Mouse (Mus musculus) adipocyte (in vitro differentiated cells): Measurements from ENCODE around the gene Kcnh7.

Source experiments
- DNase-seq: peaks from one replicate; pipeline ENCODE4 v3.0.0-alpha.2; 2016; ENCODE audit warnings: low spot score

The Kcnh7 gene

GRCm38 (mm10) chr2:62935273-62935874, 248.7 kb downstream of the Kcnh7 start:
- DNase-seq: no peak

- DNase-seq: no peak
These were observed 255.6 kb downstream of the Kcnh7 start for GRCm38 (mm10) chr2:62928494-62928893.

GRCm38 (mm10) chr2:62928065-62928464, 256.0 kb downstream of the Kcnh7 start:
- DNase-seq: no peak

GRCm38 (mm10) chr2:62923803-62924202, 260.3 kb downstream of the Kcnh7 start:
- no peak for DNase-seq

- no peak for DNase-seq
These were observed 276.4 kb downstream of the Kcnh7 start for GRCm38 (mm10) chr2:62907688-62908087.

DNA sequence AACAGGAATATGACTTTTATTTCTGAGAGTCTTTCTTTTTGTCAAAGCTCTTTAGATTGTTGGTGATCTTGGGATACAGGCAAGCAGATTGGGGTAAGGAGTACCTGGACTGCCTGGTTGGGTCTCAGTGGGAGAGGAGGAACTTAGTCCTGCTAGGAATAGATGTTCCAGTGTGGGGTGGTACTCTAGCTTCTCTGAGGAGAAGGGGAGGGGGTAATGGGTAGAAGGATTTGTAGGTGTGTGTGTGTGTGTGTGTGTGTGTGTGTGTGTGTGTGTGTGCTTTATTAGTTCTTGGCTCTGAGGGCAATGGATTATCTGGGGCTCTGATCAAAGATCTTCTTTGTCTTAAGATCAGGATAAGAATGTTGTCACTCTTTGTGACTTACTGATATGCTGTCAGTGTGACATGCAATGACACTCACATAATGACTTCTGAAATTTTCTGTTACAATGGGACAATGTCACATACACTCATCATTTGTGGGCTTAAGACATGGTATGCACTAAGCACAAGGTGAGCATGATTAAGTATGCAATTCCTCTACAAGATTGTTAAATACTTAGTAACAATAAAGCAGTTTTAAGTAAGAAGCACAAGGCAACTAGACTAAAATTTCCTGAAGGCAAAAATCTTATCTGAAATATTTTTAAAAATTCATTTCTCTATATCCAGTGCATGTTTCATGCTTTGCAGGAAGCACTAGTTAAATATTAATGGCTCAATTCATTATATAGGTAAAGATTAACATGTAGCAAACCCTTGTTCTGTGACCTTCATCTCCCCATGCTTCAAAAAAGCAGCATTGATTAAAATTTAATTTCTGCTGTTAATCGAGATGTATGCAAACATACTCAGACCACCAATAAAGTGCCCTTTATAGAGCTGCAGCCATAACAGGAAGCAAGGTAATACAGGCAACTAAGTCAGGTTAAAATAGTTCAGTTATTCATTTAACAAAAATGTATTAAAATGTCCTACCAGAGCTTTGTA, 281.4 kb downstream of the Kcnh7 start:
- DNase-seq: no peak

- no peak for DNase-seq
These were observed 305.3 kb downstream of the Kcnh7 start for GRCm38 (mm10) chr2:62878763-62879162.

DNA sequence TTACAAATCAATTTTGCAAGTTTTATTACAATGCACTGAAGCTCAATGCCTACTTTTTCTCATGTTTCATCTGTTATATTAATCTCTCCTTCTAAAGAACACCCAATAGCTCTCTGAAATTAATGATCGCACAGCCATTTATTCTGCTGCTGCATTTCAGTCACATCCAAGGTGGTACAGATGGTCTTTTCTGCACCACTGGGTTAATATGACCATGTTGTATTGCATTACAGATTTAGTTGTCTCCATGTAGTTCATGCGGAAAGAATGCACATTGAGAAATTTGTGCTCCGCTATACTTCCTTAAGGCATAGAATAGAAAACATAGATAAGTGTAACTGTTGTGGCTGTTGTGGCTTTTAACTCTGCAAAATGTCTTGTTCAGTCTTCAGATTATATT, 328.7 kb downstream of the Kcnh7 start:
- DNase-seq: no peak

GRCm38 (mm10) chr2:62842630-62843029, 341.5 kb downstream of the Kcnh7 start:
- DNase-seq: no peak

DNA sequence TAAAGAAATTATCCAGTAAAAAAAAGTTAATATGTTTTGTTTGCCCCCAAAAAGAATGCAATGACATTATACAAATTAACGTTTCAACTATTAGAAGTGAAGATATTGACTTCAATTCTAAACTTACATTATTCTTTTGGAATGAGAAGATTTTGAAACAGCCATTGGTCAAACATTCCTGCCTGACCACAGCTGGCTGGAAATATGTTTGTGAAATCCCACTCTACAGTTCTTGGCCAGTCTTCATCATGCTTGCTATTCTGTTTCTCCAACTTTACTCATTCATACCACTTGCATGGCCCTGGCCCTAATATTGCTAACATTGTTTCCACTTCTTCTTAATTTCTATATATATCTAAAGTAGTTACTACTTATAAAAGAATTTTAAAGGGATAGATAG, 349.8 kb downstream of the Kcnh7 start:
- no peak for DNase-seq

GRCm38 (mm10) chr2:62819231-62819630, 364.9 kb downstream of the Kcnh7 start:
- DNase-seq: no peak

DNA sequence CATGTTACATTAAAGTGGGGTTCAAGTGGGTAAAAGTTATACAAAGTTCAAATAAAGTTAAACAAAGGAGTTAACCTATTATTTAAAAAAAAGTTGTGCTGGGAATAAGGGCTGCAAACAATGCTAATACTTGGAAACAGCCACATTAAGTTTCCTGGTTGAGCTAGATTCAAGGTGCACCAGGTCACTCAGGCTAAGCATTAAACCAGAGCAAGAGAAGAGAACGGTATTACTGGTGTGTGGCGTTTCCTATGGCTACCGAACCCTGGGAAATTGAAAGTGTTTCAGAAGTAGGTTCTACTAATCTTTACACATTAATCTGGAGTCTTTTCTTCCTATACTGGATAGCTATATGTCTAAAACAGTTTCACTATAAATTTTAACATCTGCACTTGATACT, 368.1 kb downstream of the Kcnh7 start:
- no peak for DNase-seq

DNA sequence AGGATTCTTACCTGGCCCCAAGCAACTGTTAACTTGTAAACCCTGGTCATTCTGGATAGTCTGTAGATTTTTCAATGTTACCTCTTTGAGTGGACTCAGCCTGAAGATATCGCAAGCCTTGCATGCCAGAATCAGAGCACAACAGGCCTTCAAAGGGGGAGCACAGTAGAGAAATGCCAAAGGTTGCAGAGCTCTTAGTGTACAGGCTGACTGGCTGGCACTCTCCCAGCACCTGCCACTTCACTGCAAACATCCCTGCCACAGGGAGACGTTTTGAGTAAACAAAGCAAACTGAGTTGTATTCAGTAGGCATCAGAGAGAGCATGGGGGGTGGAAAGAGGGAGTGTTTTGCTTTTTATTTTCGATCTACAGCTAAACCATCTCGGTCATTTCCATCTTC, 375.3 kb downstream of the Kcnh7 start:
- no peak for DNase-seq

- DNase-seq: no peak
These were observed 376.6 kb downstream of the Kcnh7 start for GRCm38 (mm10) chr2:62807476-62807882.

GRCm38 (mm10) chr2:62806931-62807330, 377.2 kb downstream of the Kcnh7 start:
- DNase-seq: no peak

DNA sequence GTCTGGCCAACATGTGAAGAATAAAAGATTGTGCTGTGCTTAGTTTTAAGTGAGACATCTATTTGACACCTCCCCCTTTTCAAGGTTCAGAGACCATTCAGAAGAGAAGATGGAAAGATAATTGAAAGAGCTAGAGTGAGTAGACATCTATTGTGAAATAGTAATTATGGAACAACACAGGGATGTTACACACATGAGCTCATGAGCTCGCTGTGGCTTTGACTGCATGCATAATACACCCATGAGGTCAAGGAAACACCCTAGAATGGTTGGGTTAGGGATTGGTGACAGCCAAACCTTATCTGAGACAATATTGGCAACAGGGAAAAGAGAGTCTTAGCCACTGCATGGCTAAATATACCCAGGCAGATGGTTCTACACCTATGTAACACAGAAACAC, 380.1 kb downstream of the Kcnh7 start:
- no peak for DNase-seq

DNA sequence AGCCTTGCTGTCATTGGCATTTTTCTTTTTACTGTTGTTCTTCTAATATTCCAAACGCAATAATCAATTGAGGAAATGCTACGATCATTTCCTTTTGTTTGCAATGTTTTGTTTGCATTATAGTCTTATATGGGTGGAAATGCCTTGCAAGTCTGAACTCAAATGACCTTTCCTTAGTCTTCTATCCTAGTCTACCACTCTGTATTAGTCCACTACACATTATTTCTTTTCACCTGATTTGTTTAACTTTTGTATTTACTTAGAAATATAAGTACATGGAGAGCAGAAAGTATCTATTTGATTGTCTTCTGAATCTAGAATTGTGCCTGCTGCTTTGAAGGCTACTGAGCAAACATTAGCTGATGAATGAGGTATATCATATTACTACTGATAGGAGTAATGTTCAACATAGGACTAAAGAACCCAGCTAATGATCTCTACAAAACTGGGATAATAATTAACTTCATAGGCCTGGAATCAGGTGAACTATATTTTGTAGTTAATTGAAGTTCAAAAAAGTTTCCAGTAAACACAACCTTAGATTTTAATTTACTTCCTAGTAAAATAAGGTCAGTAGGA, 399.5 kb downstream of the Kcnh7 start:
- no peak for DNase-seq

DNA sequence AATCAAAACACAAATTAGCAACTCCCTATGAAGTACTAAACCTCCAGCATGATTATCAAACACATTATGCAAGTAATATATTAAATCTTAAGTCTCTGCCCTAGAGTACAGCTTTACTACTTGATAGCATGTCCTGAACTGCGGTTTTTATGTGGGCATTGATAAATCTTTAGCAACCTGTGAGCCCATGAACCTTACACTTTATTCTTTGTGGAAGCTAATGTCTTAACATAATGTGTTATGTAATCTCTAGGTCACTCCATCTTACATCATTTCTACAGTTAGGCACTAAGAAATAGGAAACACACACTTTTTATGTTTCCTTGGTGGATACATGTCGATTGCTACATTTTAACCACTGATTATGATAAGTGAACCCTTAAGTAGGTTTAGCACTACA, 437.8 kb downstream of the Kcnh7 start:
- no peak for DNase-seq

GRCm38 (mm10) chr2:62743098-62743497, 441.0 kb downstream of the Kcnh7 start:
- DNase-seq: no peak

GRCm38 (mm10) chr2:62730671-62731070, 453.4 kb downstream of the Kcnh7 start:
- no peak for DNase-seq

DNA sequence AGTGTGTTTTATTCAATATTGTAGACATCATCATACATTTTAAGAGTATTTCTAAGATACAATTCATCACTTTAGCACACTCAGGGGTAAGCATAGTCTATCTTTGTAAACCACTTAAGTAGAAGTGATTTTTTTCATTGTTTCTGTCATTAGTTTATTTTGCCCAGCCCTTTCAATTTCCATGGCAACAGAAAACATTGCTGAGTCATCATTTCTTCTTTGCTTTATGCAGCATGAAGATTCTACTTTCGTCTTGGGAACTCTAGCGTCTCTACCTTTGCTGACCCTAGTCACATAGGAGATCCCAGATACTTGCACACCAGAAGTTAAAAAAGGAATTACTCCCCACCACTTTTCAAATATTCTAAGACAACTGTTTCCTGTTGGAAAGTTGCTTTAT, 456.4 kb downstream of the Kcnh7 start:
- no peak for DNase-seq

GRCm38 (mm10) chr2:62725946-62726345, 458.1 kb downstream of the Kcnh7 start:
- DNase-seq: no peak

DNA sequence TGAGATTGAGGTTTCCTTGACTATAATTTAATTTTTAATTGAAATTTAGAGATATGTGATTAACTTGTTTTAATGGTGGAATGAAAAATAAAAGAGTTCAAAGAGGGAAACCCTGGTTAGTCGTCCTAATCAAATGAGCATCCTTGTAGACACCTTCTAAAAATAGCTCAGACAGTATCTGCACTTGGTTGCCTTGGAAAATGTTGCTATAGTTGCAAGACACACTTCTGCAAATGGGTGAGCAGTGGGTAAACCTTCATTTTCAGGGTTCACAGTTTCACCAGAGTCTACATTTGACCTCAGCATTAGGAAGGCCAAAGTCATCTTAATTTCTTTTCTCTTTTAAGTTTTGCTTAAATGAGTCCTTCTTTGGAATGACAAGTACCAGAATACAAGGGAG, 465.7 kb downstream of the Kcnh7 start:
- no peak for DNase-seq
